ENCODE assay signal across 15 mouse cellular contexts in genomic region chr7:72926772-72927380, GRCm38 (mm10).
A peak's percentile ranks its signal among the peaks of the same experiment; 100 is the strongest.
DNase-seq lines count a peak whose midpoint lies in the region; ATAC-seq lines count a peak whose summit lies in the region.
"Had no signal": no experiment of that assay in that cellular context is flagged by ENCODE, and none has a peak within 500 bp of the region (broad histone marks: within the 10 kb centered on the region; RNA-seq: fewer than 3 reads in every experiment).

No protein-coding gene starts in this region.

- peak; percentile 12 for DNase-seq in hindbrain, embryonic 10.5 days (ENCODE audit: low spot score)
- DNase-seq in 3T3-L1 (ENCODE audit: low read depth, low spot score) = peak; percentile 45
- peak; percentile 20 for DNase-seq in embryo, embryonic 11.5 days (ENCODE audit: low read depth, low spot score)
- DNase-seq in cerebellum, adult 9-10 months = no peak
- DNase-seq: adrenal gland, adult 8-10 months; kidney, adult 9 months; thymus, postnatal 14 days had no signal

- no peaks in the 10 kb centered on the region for H3K4me1 ChIP-seq in hindbrain, embryonic 10.5 days (replicated peaks)
- no peaks in the 10 kb centered on the region for H3K4me1 ChIP-seq in hindbrain, embryonic 16.5 days (ENCODE audit: control insufficient read depth, insufficient read depth, low read depth, low read length)
- peaks cover 9% of the 10 kb centered on the region for H3K4me1 ChIP-seq in limb, embryonic 12.5 days (replicated peaks)
- H3K4me1 ChIP-seq: heart, embryonic 13.5 days; hindbrain, embryonic 15.5 days; megakaryocyte, embryonic 14.5 days had no signal

- no peak overlapping the region for H3K4me3 ChIP-seq in hindbrain, embryonic 10.5 days
- H3K4me3 ChIP-seq in hindbrain, embryonic 16.5 days (ENCODE audit: low read length) = no peak overlapping the region
- H3K4me3 ChIP-seq in limb, embryonic 12.5 days (replicated peaks) = no peak overlapping the region
- H3K4me3 ChIP-seq: heart, embryonic 13.5 days; hindbrain, embryonic 15.5 days; megakaryocyte, embryonic 14.5 days; neural tube, embryonic 13.5 days had no signal

- ATAC-seq in hindbrain, embryonic 16.5 days = no peak
- ATAC-seq in limb, embryonic 12.5 days (ENCODE audit: insufficient number of reproducible peaks, insufficient read depth, low FRiP score, low TSS enrichment, low read depth) = peak; percentile 31; the same call in 1 of the 2 replicates
- ATAC-seq in granulocyte monocyte progenitor cell, adult 5-6 weeks (replicated peaks; ENCODE audit: poor library complexity, severe bottlenecking) = no peak

- H3K27ac ChIP-seq in hindbrain, embryonic 10.5 days = no peak overlapping the region
- no peak overlapping the region for H3K27ac ChIP-seq in hindbrain, embryonic 16.5 days (ENCODE audit: low read depth, low read length)
- H3K27ac ChIP-seq in limb, embryonic 12.5 days = 0 out of 2 replicates have a peak overlapping the region, but pooled peaks have one; percentile 23
- H3K27ac ChIP-seq: heart, embryonic 13.5 days; hindbrain, embryonic 15.5 days; liver, embryonic 14.5 days; neural tube, embryonic 13.5 days had no signal

- no peaks in the 10 kb centered on the region for H3K27me3 ChIP-seq in hindbrain, embryonic 10.5 days (ENCODE audit: insufficient read depth, poor library complexity, severe bottlenecking)
- H3K27me3 ChIP-seq in hindbrain, embryonic 16.5 days (replicated peaks; ENCODE audit: control insufficient read depth, insufficient read depth, low read length) = no peaks in the 10 kb centered on the region
- no peaks in the 10 kb centered on the region for H3K27me3 ChIP-seq in limb, embryonic 12.5 days
- H3K27me3 ChIP-seq: heart, embryonic 13.5 days; hindbrain, embryonic 15.5 days; megakaryocyte, embryonic 14.5 days; neural tube, embryonic 13.5 days had no signal

- H3K9me3 ChIP-seq in hindbrain, embryonic 10.5 days = no peaks in the 10 kb centered on the region
- H3K9me3 ChIP-seq in hindbrain, embryonic 16.5 days (ENCODE audit: control insufficient read depth, low read length) = no peaks in the 10 kb centered on the region
- H3K9me3 ChIP-seq in limb, embryonic 12.5 days = no peaks in the 10 kb centered on the region
- H3K9me3 ChIP-seq: heart, embryonic 13.5 days; hindbrain, embryonic 15.5 days; neural tube, embryonic 13.5 days had no signal

- no peak overlapping the region for H3K4me2 ChIP-seq in hindbrain, embryonic 16.5 days (ENCODE audit: low read length)
- H3K4me2 ChIP-seq in limb, embryonic 12.5 days = no peak overlapping the region; the same call in 1 of the 2 replicates
- H3K4me2 ChIP-seq: heart, embryonic 13.5 days; hindbrain, embryonic 15.5 days; neural tube, embryonic 13.5 days had no signal

- H3K36me3 ChIP-seq in hindbrain, embryonic 10.5 days = no peaks in the 10 kb centered on the region
- H3K36me3 ChIP-seq in hindbrain, embryonic 16.5 days (ENCODE audit: control insufficient read depth, insufficient read depth, low read length) = no peaks in the 10 kb centered on the region
- H3K36me3 ChIP-seq in limb, embryonic 12.5 days = no peaks in the 10 kb centered on the region
- H3K36me3 ChIP-seq: heart, embryonic 13.5 days; hindbrain, embryonic 15.5 days; neural tube, embryonic 13.5 days had no signal

- H3K9ac ChIP-seq in hindbrain, embryonic 16.5 days (ENCODE audit: low read depth, low read length) = no peak overlapping the region
- no peak overlapping the region for H3K9ac ChIP-seq in limb, embryonic 12.5 days (replicated peaks)
- H3K9ac ChIP-seq: heart, embryonic 13.5 days; hindbrain, embryonic 15.5 days; liver, embryonic 14.5 days; neural tube, embryonic 13.5 days had no signal

- WGBS in hindbrain, embryonic 10.5 days = 79% methylated on average over 20 of the region's 20 CpGs
- 67% methylated on average over 20 of the region's 20 CpGs for WGBS in hindbrain, embryonic 16.5 days
- 41% methylated on average over 20 of the region's 20 CpGs for WGBS in limb, embryonic 12.5 days
